ENCODE assay signal across 8 mouse cellular contexts in the genomic region with DNA sequence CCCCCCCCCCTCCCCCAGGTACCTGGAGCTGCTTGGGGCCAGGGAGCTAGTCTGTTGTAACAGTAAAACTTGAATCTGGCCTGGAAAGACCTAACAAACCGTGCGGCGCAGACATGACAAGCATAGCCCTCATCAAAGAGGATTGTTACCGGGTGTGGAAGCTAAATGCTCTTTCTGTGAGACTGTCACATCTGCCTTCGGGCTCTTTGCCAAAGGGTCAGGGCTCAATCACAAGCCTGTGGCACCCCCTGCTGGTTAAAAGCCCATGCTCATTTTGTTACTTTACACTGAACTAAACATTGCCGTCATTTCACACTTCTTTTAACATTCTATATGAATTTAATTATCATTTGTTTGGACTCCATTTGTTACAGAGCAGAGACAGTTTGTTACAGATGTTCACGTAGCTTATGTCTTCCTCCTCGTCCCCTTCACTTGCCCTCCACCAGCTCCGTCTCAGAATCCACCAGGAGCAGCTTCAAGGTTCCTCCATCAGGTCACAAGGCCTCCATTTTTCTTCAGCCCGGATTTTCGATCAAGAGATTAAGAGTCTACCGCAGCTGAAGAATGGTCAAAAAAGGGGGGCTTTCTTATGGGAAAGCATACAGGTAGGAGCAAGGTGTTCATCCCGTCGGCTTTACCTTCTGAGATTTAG.
DNase-seq lines count a peak whose midpoint lies in the region; ATAC-seq and TF ChIP-seq lines count a peak whose summit lies in the region.

No protein-coding gene starts in this region.

- no peaks in the 10 kb centered on the region for H3K4me1 ChIP-seq in hindbrain, postnatal 0 days (ENCODE audit: insufficient read depth, low read length)

- H3K4me2 ChIP-seq in hindbrain, postnatal 0 days (ENCODE audit: low read depth, low read length): peak overlapping the region; percentile 56

- peak overlapping the region; percentile 57 for H3K27ac ChIP-seq in hindbrain, postnatal 0 days

- DNase-seq in WW6 (ENCODE audit: low read depth, low spot score): peak; percentile 59
- peak; percentile 85 for DNase-seq in cerebellum, adult 8-10 months
- DNase-seq in frontal cortex, adult 2 months (ENCODE audit: extremely low spot score in 1 of 2, low spot score in 1 of 2): peak; percentile 58 to 93
- DNase-seq in hindbrain, postnatal 0 days (ENCODE audit: low spot score): peak; percentile 96
- peak; percentile 85 for DNase-seq in left cerebral cortex, adult 11 months (ENCODE audit: low spot score)
- DNase-seq in lung, postnatal 36 days: peak; percentile 60
- DNase-seq in right cerebral cortex, postnatal 10 days (ENCODE audit: low spot score in 2 of 2): peak; percentile 85 to 89

- H3K27me3 ChIP-seq in hindbrain, postnatal 0 days (ENCODE audit: insufficient read depth, low read length): no peaks in the 10 kb centered on the region

- peak; percentile 85 for TF ChIP-seq CTCF in hindbrain, postnatal 0 days (IDR thresholded peaks at IDR 0.05; ENCODE audit: low read depth)

- no peaks in the 10 kb centered on the region for H3K9me3 ChIP-seq in hindbrain, postnatal 0 days (ENCODE audit: low read length)

- no peaks in the 10 kb centered on the region for H3K36me3 ChIP-seq in hindbrain, postnatal 0 days (ENCODE audit: insufficient read depth, low read length)

- WGBS in hindbrain, postnatal 0 days: 8% methylated on average over 14 of the region's 14 CpGs

- H3K9ac ChIP-seq in hindbrain, postnatal 0 days (replicated peaks; ENCODE audit: low read length): peak overlapping the region; percentile 33

- ATAC-seq in hindbrain, postnatal 0 days: peak; percentile 83
- ATAC-seq in megakaryocyte, adult 5-6 weeks (ENCODE audit: poor library complexity, severe bottlenecking): no peak

- H3K4me3 ChIP-seq in hindbrain, postnatal 0 days (ENCODE audit: low read length): peak overlapping the region; percentile 29
